Mouse (Mus musculus) embryo, embryonic 10 days (tissue): ENCODE measurements at regions not wholly inside any gene's neighbourhood (a gene's known extent, or its start where the extent isn't known, plus 50 kb on each side); places are given as distances from the start of the nearest gene placed in this dataset.

Experiments used
- DNase-seq: peaks from one replicate; pipeline ENCODE4 v3.0.0-alpha.2; 2015; ENCODE audit warnings: low spot score

DNA sequence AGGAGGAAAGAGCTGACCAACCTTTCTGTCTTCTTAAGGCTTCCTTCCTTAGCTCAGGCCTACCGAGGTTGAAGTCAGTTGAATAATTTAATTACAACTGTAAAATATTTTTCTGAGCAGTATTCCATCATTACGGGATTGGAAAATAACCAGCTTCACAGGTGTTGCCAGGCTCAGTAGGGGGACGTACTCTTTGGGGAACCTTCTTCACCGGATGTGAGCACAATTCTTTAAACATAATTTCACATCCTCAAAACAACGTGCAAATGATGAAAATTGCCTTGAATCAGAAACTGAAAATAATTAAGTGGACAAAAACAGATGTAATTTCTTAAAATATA, 515.9 kb downstream of the Tns3 start:
- DNase-seq, result no peak

DNA sequence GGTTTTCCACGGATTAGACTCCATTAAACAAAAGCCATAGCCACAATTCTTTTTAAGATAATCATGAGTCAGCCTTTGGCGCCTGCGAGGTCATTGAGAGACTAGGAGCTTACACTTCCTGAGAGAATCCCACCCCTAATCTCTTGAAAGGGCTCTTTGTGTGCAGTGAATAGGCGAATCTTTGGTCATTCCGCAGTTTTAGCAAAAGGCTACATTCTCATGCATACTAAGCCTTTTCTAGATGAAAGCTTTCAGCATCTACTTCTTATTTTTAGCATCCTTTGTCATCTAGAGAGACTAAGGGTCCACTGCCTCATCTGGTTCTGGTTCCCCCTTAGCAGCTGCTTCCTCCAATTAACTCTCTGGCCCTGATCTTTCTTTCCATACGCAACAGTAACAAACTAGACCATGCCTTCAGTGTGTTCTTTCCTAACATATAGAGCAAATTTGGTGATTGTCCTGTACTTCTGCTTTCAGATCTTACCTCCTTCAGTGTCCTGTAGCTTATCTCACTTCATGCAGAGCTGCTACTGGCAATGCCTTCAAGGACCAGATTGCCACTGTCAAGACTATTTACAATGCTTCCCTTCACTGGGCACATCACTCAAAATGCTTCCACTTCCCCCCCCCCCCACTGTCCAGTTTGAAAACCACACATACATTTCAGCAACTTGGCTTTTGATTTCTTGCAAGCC, 516.4 kb downstream of the Tns3 start:
- peak; percentile 30 for DNase-seq

GRCm38 (mm10) chr11:8137366-8137765, 527.0 kb downstream of the Tns3 start:
- peak; percentile 78 for DNase-seq

DNA sequence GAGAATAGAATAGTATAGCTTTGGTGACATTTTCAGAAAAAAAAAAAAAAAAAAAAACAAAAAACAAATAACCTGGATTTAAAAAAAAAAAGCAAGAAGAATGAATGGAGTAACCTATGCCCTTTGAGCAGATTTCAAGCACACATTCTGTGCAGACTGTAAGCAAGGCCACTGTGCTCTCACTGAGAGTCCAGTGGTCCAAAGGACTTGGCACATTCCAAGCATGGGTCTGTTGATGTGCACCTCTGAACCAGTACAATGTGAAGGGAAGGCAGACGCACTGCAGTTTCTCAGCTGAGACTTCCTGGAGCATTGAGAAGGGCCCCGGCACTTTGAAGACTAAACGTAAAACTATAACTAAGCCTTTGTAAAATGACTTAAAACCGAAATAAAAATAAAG, 527.7 kb downstream of the Tns3 start:
- no peak for DNase-seq

GRCm38 (mm10) chr11:8109286-8109685, 555.0 kb downstream of the Tns3 start:
- DNase-seq, result no peak

GRCm38 (mm10) chr11:8101091-8101490, 563.2 kb downstream of the Tns3 start:
- DNase-seq, result no peak

GRCm38 (mm10) chr11:8084328-8084727, 580.0 kb downstream of the Tns3 start:
- no peak for DNase-seq

GRCm38 (mm10) chr11:8082811-8083210, 581.5 kb downstream of the Tns3 start:
- no peak for DNase-seq

GRCm38 (mm10) chr11:8073321-8073720, 591.0 kb downstream of the Tns3 start:
- no peak for DNase-seq

DNA sequence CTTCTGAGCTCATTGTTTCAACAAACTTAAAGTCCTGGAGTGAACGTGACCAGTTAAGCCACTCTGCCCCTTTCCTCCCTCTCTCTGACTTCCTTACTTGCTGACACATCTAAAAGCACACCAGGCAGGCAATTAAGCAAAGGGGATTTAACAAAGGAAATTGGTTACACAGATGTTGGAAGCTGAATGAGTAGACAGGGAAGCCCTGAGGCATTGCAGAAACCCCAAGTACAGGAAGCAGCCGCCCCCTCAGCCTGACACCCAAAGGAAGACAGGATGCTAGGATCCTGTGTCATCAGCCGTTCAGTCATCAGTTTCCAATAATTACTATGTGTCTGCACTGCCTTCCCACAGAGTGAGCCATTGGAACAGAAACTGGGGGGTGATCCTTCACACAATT, 595.5 kb downstream of the Tns3 start:
- peak; percentile 58 for DNase-seq

GRCm38 (mm10) chr11:8067330-8067729, 597.0 kb downstream of the Tns3 start:
- no peak for DNase-seq

GRCm38 (mm10) chr11:8065811-8066210, 598.5 kb downstream of the Tns3 start:
- DNase-seq, result no peak

- DNase-seq, result no peak
Observed at GRCm38 (mm10) chr11:8065086-8065485, 599.2 kb downstream of the Tns3 start.

DNA sequence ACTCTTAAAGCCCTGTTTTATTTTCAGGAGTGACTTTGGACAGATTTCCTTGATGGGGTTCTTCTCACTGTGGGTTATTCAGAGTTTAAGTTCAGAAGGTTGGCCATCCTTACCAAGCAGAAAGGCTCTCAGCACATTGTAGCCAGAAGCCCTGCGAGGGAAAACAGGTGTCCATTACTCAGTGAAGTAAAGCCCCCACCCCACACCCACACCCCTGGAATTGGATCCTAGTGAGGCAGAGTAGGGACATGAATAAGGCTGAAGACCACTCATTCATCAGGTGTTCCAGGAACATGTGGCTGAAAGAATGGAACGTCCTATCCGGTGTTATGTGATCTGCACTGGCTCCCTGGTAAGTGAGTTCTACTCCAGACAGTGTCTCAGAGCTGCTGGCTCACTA, 602.3 kb downstream of the Tns3 start:
- DNase-seq, result no peak

GRCm38 (mm10) chr11:8061573-8061972, 602.8 kb downstream of the Tns3 start:
- DNase-seq, result no peak

GRCm38 (mm10) chr11:8051499-8051898, 612.8 kb downstream of the Tns3 start:
- DNase-seq, result no peak

- DNase-seq, result no peak
Observed at GRCm38 (mm10) chr11:8045086-8045485, 619.2 kb downstream of the Tns3 start.

GRCm38 (mm10) chr11:8030119-8030518, 634.2 kb downstream of the Tns3 start:
- DNase-seq, result no peak

DNA sequence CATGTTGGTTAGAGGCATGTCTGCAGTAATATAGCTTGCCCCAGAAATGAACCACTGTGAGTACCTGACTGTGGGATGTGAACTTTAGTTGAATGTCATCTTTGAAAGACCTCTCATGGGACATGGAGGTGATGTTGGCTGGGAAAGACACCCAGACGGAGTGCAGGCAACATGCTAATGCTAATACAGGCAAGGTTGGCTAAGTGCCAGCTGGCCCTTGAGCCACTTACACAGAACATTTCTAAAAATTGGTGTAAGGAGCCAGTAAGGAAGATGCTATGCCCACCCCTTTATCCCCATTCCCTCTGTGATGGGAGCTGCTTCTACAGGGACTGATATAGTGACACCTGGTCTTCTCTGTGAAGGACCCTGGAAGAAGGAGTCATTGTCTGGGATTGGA, 656.5 kb downstream of the Tns3 start:
- no peak for DNase-seq

DNA sequence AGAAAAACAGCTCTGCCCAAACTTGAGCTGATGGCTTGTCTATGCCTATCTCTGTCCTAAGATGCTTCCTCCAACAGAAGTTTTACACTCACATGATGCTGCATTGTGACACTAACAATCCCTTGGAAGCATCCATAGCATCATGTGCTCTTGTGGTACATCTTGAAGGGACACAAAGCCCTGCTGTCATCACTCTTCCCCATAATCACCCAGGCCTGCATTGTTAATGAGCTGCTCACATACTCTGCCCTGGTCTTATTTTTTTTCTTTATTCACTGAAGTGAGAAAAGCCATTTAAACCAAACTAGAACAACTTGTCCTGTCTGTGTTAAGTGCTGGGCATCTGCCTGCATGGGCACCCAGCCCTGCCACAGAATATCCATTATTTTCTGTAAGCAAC, 683.3 kb downstream of the Tns3 start:
- no peak for DNase-seq

DNA sequence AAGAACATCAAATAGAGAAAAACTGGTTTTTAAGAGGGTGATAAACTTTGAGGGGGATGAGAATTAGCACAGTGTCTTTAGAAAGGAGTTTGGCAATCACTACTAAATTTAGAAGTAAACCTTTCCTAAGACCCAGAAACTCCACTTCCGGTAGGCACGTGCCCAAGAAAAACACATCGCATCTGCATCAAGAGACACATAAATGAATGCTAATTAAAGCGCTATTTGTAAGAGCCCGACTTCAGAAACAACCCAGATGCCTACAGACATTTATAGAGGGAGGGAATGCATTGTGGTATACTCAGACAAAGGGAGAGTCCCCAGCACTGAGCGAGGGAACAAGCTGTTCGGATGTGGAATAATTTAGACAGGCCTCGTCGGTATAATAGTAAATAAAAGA, 688.5 kb downstream of the Tns3 start:
- no peak for DNase-seq

- no peak for DNase-seq
Observed at GRCm38 (mm10) chr11:7949931-7950330, 714.4 kb downstream of the Tns3 start.

DNA sequence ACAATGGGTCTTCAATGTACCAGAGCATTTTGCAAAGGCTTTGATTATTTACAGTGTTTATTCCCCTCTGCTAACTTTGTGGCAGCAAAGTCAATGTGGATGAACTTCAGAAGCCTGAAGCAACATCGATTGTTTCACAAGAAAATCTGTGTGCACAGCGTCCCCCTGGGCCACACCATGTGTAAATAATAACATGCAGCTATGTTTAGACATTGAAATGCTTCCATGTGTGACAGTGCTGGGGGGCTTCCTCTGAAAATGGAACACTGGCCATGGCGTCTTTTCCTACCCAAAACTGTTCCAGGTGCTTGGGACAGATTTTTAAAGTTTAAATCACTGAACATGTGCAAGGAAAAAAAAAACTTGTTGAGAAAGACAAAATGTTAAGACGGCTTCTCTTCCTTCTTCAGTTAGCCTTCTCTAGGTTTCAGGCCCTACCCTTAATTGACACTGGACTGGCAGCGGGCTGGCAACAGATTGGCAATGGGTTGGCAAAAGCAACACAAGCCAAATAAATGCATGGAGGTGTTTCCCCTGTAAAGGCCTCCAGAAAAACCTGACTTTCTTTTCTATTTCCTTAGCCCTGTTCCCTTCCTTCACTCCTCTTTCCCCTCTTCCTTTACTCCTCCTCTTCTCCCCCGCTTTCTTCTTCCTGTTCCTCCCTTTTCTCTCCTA, 715.0 kb downstream of the Tns3 start:
- peak; percentile 8 for DNase-seq

DNA sequence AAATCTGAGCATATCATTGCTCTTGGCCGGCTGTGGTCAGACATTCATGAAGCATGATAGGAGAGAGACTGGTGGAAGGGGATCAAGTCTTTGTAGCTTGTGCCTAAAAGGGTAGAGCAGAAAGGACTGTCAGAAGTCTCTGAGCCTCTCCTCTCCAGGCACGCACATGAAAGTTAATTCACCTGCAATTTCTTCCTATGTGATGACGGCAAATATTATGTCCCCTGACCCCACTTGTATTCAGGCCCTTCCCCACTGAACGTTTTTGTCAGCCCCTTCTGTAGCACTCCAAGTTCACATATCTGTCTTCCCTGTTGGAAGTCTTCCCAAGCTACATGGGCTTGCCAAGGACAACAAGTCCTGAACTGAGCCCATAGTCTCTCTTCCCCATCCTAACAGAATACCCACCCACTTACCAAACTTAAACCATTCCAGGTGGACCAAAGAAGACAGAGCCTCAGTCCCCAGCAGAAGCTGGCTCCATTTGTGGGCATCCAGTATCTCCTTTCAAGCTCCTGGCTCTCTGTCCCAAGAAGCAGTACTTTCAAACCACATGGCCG, 719.3 kb downstream of the Tns3 start:
- DNase-seq, result no peak
